Mouse (Mus musculus): ENCODE measurements around the gene Lrrc58.

The Lrrc58 gene

DNA sequence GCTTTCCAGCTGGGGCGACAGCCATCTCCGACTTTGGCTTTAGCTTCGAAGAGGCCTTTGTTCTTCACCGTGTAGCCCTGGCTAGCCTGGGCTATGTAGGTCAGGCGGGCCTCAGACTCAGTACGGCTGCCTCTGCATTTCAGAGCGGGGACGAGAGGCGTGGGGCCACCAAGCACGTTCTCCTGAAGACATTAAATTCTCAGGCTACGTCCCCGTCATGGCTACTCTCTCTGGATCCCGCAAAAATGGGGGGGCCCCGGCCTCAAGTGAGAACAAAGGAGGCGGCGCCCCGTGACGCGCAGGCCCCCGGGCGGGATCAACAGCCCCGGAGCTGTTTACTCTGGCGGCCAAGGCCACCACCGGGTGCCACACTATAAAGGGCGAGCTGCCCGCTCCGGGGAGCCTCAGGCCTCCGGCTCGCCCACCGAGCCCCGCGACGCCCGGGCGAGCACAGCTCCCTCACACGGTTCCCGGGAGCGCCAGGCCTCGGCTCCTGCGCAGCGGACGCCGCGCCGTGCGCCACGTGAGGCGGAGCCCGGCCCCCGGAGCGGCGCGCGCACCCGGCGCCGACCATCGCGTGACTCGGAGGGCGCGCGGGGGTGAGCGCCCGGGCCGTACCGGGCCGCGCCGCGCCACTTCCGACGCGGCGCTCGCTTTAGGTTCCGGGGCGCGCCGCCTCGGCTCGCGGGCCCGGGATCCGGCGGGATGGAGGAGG is at the start of gene Lrrc58:
Lrrc58 (plus strand) TSS at position 599 of the 715 bp plus-strand sequence.
- CTCF ChIA-PET = interaction anchor here (0.6 kb wide), 1 partner anchor 701 kb away, joined by 3 read pairs; no protein-coding TSS in a partner anchor

DNA sequence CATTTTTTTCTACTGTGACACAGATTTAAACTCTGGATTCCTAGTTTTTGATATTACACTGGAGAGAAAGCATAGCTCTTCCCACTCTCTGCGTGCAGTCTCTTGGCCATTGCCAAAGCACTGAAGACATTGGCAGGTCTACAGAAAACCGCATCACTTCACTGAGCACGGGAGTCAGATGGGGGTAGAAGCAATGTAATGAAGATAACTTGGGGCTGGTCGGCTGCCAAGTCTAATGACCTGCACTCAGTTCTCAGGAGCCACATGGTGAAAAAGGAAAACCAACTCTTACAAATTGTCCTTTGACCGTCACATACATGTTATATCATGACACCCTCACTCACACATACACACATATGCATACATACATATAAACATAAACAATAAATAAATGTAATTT is 44.2 kb upstream of the Lrrc58 start:
- CTCF ChIA-PET = no interaction called here

DNA sequence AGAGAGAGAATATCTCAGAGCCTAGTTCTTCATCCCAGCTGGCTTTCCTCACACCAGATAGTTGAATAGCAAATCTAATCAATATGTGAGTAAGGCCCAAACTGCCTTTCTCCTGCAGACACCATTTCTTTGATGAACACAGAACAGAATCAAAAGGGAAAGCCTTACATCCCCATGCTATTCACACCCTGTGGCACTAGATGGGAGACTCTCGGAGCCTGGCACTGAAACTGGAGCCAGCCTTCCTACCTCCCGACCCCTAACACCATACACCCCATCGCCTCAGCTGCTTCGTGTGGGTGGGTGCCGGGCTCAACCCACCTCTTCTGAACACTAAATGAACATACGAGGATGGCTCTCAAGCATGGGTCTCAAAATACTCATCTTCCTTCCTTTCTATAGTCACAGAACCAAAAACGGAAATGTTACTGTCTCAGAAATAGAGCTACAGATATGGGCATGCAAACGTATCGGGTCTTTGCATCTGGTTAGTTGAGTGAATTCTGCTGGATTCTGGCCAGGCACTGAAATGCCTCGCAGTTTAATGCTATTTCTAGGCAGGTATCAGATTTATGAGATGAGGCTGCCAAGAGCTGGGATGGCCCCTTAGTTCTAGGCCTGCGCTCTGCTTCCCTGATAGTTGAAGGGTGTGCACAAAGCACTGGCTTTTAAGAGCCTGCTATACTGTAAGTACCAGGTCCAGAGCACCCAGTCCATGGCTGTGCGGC is 43.2 kb upstream of the Lrrc58 start:
- CTCF ChIA-PET = no interaction called here

DNA sequence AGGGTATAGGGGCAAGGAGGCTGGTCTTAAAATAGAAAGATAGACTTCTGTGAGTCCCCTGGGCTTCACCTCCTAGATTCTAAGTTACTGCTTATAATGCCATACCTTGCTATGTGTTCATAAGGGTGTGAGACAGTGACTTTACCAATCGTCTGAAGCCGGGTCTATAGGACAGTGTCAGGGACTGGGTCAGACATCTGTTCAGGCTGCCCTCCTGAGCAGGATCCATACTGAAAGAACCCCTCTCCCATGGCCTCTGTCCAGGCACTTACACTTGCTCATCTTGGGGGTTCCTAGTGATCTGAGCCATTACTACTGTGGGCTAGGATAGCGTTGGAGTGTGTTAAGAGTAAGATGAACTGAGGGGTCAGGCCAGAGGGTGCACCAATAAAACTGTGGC is 41.9 kb upstream of the Lrrc58 start:
- CTCF ChIA-PET = no interaction called here

DNA sequence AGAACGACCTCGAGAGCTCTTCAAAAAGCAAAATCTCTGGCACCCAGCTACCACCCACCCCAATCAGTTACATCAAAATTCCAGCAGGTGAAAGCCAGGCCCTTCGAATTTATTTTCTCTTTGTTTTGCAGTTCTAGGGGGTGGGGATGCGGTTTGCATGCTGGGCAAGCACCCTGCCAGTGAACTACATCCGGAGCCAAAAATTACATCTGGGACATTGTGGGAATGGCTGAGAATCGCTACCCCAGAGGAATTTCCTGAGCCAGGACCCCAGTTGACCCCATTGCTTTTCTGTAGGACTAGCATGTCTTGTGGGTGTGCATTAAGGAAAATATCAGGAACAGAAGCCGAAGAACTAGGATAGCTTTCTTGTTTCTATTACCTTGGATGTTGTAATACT is 37.1 kb upstream of the Lrrc58 start:
- CTCF ChIA-PET = no interaction called here

DNA sequence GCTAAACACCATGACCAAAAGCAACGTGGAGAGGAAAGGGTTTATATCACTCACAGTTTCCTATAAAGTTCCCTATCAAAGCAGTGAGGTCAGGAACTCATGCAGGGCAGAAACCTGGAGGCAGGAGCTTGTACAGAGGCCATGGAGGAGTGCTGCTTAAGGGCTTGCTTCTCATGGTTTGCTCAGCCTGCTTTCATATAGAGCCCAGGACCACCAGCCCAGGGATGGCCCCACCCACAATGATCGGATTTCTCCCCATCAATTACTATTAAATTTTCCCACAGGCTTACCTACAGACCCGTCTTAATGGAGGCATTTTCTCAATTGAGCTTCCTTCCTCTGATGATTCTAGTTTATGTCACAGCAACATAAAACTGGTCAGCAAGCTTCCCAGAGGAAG is 30.6 kb upstream of the Lrrc58 start:
- CTCF ChIA-PET = no interaction called here

DNA sequence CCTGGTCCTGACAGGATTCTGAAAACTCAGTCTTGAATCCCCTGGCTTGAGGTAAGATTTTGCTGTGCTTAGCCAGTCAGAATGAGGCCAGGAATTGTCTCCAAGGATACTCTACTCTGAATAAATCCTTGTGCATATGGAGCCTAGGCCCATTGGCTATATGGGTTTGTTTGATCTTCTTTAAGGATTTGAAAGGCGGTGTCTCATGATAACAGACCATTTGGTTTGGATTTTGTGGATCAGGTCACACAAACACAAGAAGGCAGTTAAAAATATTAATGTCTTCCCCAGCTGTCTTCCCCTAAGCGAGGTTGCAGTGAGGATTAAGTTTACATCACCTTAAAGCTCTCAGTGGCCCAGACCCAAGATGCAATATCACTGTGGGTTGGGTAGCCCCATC is 25.8 kb upstream of the Lrrc58 start:
- CTCF ChIA-PET = no interaction called here

DNA sequence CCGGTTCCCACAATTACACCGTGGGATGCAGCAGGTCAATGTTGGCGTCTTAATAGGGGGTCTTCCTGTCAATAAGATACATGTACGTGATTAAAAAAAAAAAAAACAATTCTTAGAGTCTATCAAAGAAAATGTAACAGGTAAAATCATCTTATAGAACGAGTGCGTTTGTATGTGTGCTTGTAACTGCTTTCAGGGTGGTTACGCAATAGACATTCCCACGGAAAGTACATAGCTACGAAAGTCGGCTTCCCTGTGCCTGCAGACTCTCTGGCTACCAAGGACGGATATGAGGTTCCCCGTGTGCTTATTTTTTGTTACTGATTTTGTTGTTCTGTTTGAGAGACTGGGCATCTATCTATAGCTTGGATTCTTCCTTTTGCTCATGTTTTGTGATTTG is 24.4 kb upstream of the Lrrc58 start:
- CTCF ChIA-PET = no interaction called here

DNA sequence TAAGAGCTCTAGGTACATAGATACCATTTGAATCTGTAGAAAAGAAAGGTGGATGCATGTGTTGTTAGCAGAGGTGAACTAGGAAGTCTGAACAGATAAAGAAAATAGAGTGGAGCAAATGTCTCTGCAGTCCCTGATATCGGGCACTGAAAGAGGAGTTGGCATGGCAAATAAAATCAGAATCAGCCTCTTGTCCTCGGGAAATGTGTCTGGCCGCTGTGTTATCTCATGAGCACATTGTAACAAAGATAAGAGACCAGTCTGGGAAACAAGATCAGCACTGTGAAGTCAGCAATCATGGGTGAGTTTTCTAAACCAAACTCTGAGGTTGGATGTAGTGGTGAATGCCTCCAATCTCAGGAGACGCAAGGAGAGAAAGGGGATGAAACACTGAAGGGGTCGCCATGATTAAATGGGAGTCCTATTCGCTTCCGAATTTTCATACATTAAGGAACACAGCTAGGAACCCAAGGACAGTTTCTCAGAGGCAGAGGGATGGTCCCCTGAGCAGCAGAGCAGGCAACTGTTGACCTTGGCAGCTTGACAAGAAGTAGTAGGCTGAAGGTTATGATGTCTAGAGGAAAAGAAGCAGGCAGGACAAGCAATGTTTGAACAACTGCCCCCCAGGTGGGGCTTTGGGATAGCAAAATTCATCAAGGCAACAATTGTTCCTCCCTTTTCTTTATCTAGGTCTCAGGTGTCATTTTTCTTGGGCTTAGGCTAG is 22.8 kb upstream of the Lrrc58 start:
- CTCF ChIA-PET = no interaction called here

DNA sequence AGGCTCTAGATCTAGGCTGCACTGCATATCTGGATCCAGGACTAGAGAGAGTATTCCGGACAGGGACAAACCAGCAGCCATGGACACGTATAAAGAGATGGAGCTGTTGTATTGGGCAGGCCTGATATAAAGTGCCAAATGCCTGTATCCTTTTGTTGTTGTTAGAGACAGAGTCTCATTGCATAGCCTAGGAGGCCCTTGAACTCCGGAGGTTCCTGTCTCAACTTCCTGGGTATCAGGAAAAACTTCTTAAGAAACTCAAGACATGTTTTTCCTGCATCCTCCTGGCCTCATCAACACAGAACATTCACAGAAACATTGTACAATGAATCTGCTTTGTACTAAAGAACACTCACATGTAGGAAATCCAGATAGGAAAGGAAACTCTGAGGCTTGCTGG is 21.1 kb upstream of the Lrrc58 start:
- CTCF ChIA-PET = no interaction called here

DNA sequence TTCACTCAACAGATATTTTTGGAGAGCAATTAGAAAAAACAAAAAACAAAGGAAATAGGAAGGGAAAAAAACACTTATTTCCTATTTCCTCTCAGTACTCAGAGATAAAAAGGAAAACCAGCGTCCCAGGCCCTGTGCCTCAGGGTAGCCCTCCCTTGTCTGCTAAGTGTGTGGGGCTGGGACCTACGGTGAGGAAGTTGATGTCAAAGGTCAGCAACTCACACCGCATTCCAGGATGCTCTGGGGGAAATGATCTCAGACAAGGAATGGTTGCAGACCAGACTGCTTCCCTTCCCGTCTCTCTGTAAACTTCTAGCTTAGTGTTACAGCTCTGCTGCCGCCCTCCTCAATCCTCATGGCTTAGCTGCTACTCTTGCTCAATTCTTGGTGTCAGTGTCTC is 16.8 kb upstream of the Lrrc58 start:
- CTCF ChIA-PET = no interaction called here

DNA sequence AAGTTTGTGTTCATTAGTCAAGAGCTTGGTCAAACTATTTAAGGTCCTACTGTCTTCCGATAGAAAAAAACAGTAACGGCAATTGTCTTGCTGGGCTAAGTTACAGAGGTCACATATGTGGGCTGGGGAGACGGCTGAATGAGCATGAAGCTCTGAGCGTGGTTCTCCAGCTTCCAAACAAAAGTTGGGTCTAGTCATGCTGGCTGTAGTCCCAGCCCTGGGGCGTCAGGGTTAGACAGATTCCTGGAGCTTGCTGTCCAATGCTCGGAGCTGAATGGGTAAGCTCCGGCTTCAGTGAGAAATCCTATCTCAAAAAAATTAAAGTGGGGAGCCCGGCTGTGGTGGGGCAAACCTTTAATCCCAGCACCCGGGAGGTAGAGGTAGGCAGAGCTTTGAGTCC is 14.9 kb upstream of the Lrrc58 start:
- CTCF ChIA-PET = no interaction called here

DNA sequence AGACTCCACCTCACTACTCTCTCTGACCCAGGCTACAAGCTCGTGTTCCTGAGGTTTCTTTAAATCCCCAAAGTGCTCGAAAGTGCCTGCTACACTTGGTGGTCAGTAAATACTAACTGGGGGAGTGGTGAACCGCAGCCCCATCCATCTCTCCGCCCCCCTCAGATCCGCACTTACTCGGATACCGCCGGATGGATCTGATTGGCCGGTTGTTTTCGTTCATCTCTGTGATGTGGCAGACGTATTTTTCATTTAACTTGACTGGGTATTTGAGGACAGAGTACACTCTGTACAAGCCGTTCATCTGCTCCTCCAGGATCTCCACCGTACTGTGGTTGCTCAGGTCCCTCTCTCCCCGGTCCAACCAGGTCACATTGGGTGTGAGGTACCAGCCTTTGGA is 14.1 kb upstream of the Lrrc58 start:
- CTCF ChIA-PET = no interaction called here

DNA sequence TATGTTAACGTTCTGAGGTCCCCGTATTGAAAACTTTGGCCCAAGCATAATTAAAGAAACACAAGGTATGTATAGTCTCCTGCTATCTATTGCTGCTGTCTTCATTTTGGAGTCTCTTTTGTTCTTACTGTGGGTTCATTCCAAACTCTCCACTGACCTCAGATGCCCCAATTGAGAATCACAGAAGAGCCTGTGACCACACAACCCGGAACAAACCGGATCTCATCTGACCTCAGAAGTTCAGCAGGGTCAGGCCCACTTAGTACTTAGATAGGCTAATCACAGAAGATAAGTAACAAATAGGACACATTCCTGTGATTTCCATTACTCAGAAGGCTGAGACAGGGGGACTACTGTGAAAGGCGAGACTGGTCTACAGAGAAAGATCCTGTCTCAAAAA is 13.6 kb upstream of the Lrrc58 start:
- CTCF ChIA-PET = no interaction called here

DNA sequence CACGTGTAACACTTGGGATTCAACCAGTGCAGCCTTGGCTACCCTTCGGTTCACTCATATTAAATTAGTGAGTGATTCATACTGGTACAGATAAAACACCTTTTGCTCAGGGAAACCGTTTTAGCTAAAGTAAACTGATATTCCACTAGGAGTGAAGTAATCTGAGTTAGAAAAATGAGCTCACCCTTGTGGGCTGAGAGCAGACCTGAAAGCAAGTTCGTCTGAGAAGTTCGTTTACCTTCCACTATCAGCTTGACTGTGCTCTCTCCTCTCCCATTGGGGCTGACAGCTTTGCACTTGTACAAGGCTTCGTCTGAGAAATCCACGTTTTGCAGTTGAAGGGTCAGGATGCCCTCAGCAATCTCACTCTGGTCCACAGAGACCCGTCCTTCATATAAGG is 12.6 kb upstream of the Lrrc58 start:
- CTCF ChIA-PET = no interaction called here

DNA sequence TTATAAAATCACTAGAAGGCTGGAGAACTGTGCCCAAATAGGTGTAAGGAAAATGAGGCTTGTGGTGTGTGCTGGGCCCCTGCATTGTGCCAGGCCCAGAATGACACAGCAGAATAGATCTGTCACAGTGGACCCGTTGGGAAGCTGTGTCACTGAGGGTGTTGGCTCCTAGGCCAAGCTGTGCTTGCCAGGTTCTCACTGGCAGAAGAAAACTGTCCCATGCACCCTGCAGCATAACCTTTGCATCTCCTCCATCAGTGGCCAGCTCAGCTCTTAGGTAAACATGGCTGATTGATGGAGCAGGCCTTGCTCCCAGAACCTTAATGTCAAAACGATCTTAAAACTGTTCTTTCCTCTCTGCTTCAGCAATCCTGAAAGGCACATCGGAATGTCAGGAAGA is 11.9 kb upstream of the Lrrc58 start:
- CTCF ChIA-PET = no interaction called here

DNA sequence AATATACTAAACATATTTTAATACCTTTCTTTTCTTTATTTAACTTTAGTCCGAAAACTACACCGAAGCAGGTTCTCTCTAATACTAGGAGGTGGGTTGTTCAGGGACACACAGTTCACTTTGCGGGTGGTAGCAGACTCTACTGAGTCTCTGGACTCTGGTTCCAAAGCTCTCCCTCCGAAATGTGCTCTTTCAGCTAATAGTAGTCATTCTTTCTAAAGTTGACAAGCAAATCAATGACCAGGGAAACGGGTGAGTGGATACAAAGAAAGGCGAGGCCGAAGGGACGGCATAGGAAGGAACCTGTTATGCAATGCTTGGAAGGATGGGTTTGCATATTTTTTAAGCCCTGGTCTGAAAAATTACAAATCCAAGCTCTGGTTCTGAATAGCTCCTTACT is 10.7 kb upstream of the Lrrc58 start:
- CTCF ChIA-PET = no interaction called here

DNA sequence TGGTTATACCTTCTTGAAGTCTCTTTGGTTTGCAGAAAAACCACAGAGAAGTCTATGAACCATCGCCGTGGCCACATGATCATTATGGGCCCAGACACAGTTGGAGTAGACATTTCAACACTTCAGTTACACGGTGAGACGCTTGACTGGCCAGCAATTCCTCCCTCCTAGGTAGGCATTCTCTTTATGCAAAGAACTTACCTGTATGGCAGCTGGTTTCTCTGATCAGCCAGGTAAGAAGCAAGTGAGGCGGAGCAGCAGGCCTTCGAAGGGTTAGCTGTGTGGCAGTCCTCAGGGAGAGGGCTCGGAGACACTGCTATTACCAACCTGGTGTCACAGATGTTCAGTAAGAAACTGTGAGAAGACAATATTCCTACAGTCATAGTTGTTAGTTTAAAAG is 8.0 kb upstream of the Lrrc58 start:
- CTCF ChIA-PET = no interaction called here

DNA sequence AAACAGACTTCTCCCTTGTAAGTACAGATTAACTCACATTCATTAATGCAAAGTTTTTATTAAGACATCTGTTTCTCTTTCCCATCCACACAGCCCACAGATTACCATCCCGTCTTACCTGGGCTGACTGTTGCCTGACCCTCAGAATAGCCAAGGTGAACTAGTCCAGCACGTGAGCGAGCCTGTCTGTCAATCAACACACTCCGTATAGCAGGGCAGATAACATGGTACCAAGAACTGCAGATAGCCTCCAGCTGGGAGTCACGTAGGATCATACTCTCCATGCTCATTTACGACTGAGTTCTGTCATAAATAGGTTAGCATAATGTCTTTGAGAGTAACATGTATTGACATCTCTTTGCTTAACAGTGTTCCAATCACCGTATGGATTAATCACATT is 7.2 kb upstream of the Lrrc58 start, which contains the start of gene Gm36028:
Gm36028 (minus strand) TSS at position 118 of the 400 bp plus-strand sequence.
- CTCF ChIA-PET = no interaction called here

DNA sequence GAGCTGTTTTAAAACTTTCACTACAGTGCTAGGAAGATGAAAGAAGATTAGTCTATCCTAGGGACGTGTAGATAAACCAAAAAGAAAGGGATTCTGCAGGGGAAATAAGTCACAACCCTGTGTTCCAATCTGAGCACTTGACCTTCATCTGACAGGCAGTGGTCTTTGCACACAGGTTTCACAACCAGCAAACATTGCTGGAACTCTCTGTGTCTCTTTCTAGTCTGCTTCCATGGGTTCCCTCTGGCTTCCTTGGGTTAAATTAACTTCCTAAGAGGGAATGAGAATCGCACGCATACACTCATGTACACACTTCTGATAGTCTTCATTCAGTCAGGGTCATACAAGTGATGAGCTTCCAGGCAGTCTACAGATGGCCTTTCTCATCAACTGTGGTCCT is 4.3 kb upstream of the Lrrc58 start:
- CTCF ChIA-PET = no interaction called here

DNA sequence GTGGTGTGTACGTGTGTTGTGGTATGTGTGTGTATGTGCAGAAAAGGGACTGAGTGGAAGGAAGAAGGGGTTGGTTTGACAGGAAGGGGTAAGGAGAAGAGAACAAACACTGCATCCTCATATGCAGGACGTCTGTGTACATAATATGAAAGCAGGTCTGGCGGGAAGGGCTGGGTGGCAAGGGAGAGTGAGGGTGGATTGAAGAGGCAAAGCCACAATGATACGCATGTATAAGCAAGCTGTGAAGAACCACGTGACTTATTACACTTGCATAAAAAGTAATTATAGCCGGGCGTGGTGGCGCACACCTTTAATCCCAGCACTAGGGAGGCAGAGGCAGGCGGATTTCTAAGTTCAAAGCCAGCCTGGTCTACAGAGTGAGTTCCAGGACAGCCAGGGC is 2.3 kb upstream of the Lrrc58 start:
- CTCF ChIA-PET = no interaction called here

DNA sequence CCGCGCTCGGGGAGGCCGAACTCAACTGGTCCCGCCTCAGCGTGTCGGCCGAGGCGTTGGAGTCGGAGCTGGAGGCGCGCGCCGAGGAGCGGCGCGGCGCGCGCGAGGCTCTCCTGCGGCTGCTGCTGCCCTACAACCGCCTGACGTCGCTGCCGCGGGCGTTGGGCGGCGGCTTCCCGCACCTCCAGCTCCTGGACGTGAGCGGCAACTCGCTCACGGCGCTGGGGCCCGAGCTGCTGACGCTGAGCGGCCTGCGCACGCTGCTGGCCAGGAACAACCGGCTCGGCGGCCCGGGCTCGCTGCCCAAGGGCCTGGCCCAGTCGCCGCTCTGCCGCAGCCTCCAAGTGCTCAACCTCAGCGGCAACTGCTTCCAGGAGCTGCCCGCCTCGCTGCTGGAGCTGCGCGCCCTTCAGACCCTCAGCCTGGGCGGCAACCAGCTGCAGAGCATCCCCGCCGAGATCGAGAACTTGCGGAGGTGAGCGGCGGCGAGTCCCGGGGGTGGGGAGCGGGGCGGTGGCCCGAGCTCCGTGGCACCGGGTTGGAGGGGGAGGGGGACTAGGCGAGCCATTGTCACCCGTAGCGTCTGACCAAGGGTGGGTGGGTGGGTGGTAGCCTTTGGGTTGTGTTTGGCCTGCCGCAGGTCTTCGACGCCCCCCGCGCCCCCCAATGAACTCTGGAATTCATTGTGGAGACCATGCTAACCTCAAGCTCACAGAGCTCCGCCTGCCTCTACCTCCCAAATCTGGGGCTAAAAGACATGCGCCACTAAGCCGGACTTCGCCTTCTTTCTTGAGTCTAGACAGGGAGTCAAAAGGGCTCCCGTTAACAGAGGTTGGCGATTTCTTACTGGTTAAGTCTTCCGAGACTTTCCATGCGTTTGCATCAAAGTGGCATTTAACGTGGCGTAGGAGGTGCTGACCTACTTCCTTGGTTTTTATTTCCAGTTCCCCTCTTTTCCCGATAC is 599 bp downstream of the Lrrc58 start:
- CTCF ChIA-PET = interaction anchor here (0.6 kb wide), 2 partner anchors 47 to 700 kb away, joined by 3 to 4 read pairs; no protein-coding TSS in a partner anchor
